Mouse (Mus musculus) kidney, embryonic 16.5 days (tissue): ENCODE measurements at regions not wholly inside any gene's neighbourhood (a gene's known extent, or its start where the extent isn't known, plus 50 kb on each side); places are given as distances from the start of the nearest gene placed in this dataset.

Experiments
- ATAC-seq: fragments of 200-750 bp; cut with Nextera tagmentation; 2 replicates; pipeline ENCODE4 v1.8.0; 2017; ENCODE audit warnings: moderate TSS enrichment; ENCODE audit not compliant: low FRiP score, low TSS enrichment
- H3K27ac ChIP-seq: fragments of 300-500 bp; sonication (generic); 2 replicates; pipeline ENCODE4 v1.5.1; 2014; ENCODE audit warnings: low read length
- H3K27me3 ChIP-seq: fragments of 300-500 bp; sonication (generic); 2 replicates; pipeline ENCODE4 v1.6.1; 2014; ENCODE audit warnings: low read length, control low read depth, mixed read lengths; ENCODE audit not compliant: insufficient read depth
- H3K36me3 ChIP-seq: fragments of 300-500 bp; sonication (generic); 2 replicates; pipeline ENCODE4 v1.6.1; 2014; ENCODE audit warnings: low read length, control low read depth, mixed read lengths; ENCODE audit not compliant: insufficient read depth
- H3K4me1 ChIP-seq: fragments of 300-500 bp; sonication (generic); 2 replicates; pipeline ENCODE4 v1.6.1; 2014; ENCODE audit warnings: low read length, control low read depth, mixed read lengths; ENCODE audit not compliant: insufficient read depth
- H3K4me2 ChIP-seq: fragments of 300-500 bp; sonication (generic); replicated peaks from 2 replicates; pipeline ENCODE4 v1.6.1; 2014; ENCODE audit warnings: low read depth, low read length
- H3K4me3 ChIP-seq: fragments of 300-500 bp; sonication (generic); 2 replicates; pipeline ENCODE4 v1.5.1; 2014; ENCODE audit warnings: mild to moderate bottlenecking, low read length
- H3K9ac ChIP-seq: fragments of 300-500 bp; sonication (generic); replicated peaks from 2 replicates; pipeline ENCODE4 v1.6.1; 2014; ENCODE audit warnings: low read length
- H3K9me3 ChIP-seq: fragments of 300-500 bp; sonication (generic); 2 replicates; pipeline ENCODE4 v1.6.1; 2016; ENCODE audit warnings: low read length, control low read depth
- WGBS: fragments of 180-500 bp; shearing (Covaris S2); extraction: QIAGEN DNeasy Blood & Tissue Kit; methylation state at CpG from one replicate; pipeline ENCODE4 v1.1.7; 2014; 5-methylcytosine and 5-hydroxymethylcytosine counted together

GRCm38 (mm10) chr1:163190841-163191240, 105.4 kb upstream of the Mroh9 start:
- Histone ChIP-seq H3K9ac (no peak overlapping the region), H3K27ac (no peak overlapping the region), H3K4me3 (no peak overlapping the region), H3K9me3 (no peaks in the 10 kb centered on the region), H3K4me1 (no peaks in the 10 kb centered on the region), H3K4me2 (no peak overlapping the region), H3K36me3 (no peaks in the 10 kb centered on the region), H3K27me3 (no peaks in the 10 kb centered on the region)
- WGBS = 83% methylated on average over 2 of the region's 2 CpGs
- ATAC-seq = no peak

GRCm38 (mm10) chr1:163181851-163182250, 96.4 kb upstream of the Mroh9 start:
- WGBS = 78% methylated on average over 2 of the region's 2 CpGs
- Histone ChIP-seq H3K9me3 (no peaks in the 10 kb centered on the region), H3K4me2 (no peak overlapping the region), H3K27me3 (no peaks in the 10 kb centered on the region), H3K9ac (no peak overlapping the region), H3K4me3 (no peak overlapping the region), H3K4me1 (no peaks in the 10 kb centered on the region), H3K27ac (no peak overlapping the region), H3K36me3 (no peaks in the 10 kb centered on the region)
- no peak for ATAC-seq

- Histone ChIP-seq H3K9ac (no peak overlapping the region), H3K27ac (no peak overlapping the region), H3K27me3 (no peaks in the 10 kb centered on the region), H3K4me1 (no peaks in the 10 kb centered on the region), H3K4me3 (no peak overlapping the region), H3K36me3 (no peaks in the 10 kb centered on the region), H3K4me2 (no peak overlapping the region), H3K9me3 (no peaks in the 10 kb centered on the region)
- no peak for ATAC-seq
- WGBS = 29% methylated on average over 3 of the region's 3 CpGs
Measured at GRCm38 (mm10) chr1:163177011-163177410, 91.5 kb upstream of the Mroh9 start.

- H3K4me2 ChIP-seq = no peak overlapping the region
- 0 out of 2 replicates have a peak, but pooled peaks cover 5% of the 10 kb centered on the region for H3K9me3 ChIP-seq
- H3K27ac ChIP-seq = no peak overlapping the region
- H3K4me1 ChIP-seq = no peaks in the 10 kb centered on the region
- no peak overlapping the region for H3K4me3 ChIP-seq
- no peak; the same call in 1 of the 2 replicates for ATAC-seq
- no peaks in the 10 kb centered on the region for H3K36me3 ChIP-seq
- H3K27me3 ChIP-seq = no peaks in the 10 kb centered on the region
- no peak overlapping the region for H3K9ac ChIP-seq
Measured at GRCm38 (mm10) chr1:163167051-163167450, 81.6 kb upstream of the Mroh9 start.

GRCm38 (mm10) chr1:163163636-163164035, 78.2 kb upstream of the Mroh9 start:
- no peaks in the 10 kb centered on the region for H3K27me3 ChIP-seq
- H3K4me3 ChIP-seq = no peak overlapping the region
- no peaks in the 10 kb centered on the region for H3K9me3 ChIP-seq
- H3K4me1 ChIP-seq = no peaks in the 10 kb centered on the region
- no peak overlapping the region for H3K4me2 ChIP-seq
- H3K36me3 ChIP-seq = no peaks in the 10 kb centered on the region
- 51% methylated on average over 2 of the region's 2 CpGs for WGBS
- ATAC-seq = no peak
- H3K9ac ChIP-seq = no peak overlapping the region
- no peak overlapping the region for H3K27ac ChIP-seq

- Histone ChIP-seq H3K27me3 (no peaks in the 10 kb centered on the region), H3K9me3 (no peaks in the 10 kb centered on the region), H3K4me2 (no peak overlapping the region), H3K4me3 (no peak overlapping the region), H3K36me3 (no peaks in the 10 kb centered on the region), H3K9ac (no peak overlapping the region), H3K4me1 (no peaks in the 10 kb centered on the region), H3K27ac (no peak overlapping the region)
- ATAC-seq = peak; percentile 46; the same call in 1 of the 2 replicates
- 26% methylated on average over 3 of the region's 3 CpGs for WGBS
Measured at GRCm38 (mm10) chr1:163159911-163160310, 74.4 kb upstream of the Mroh9 start.

- ATAC-seq = no peak
- Histone ChIP-seq H3K4me3 (no peak overlapping the region), H3K4me1 (no peaks in the 10 kb centered on the region), H3K4me2 (no peak overlapping the region), H3K27me3 (no peaks in the 10 kb centered on the region), H3K27ac (no peak overlapping the region), H3K9ac (no peak overlapping the region), H3K9me3 (no peaks in the 10 kb centered on the region), H3K36me3 (no peaks in the 10 kb centered on the region)
- WGBS = 56% methylated on average over 5 of the region's 5 CpGs
Measured at GRCm38 (mm10) chr1:163158491-163158890, 73.0 kb upstream of the Mroh9 start.

GRCm38 (mm10) chr1:163150203-163150855, 64.9 kb upstream of the Mroh9 start:
- H3K4me3 ChIP-seq = peak overlapping the region; percentile 21

GRCm38 (mm10) chr1:163146641-163147040, 61.2 kb upstream of the Mroh9 start:
- no peak overlapping the region for H3K9ac ChIP-seq
- no peaks in the 10 kb centered on the region for H3K36me3 ChIP-seq
- H3K27me3 ChIP-seq = no peaks in the 10 kb centered on the region
- H3K4me2 ChIP-seq = no peak overlapping the region
- no peak overlapping the region for H3K4me3 ChIP-seq
- H3K9me3 ChIP-seq = no peaks in the 10 kb centered on the region
- H3K27ac ChIP-seq = no peak overlapping the region
- no peaks in the 10 kb centered on the region for H3K4me1 ChIP-seq
- no peak for ATAC-seq
- WGBS = 70% methylated on average over 1 of the region's 1 CpGs

More at GRCm38 (mm10) chr1:163150203-163150855, 64.9 kb upstream of the Mroh9 start:
- peak overlapping the region; percentile 38 for H3K4me2 ChIP-seq
- H3K27ac ChIP-seq = no peak overlapping the region
- H3K9ac ChIP-seq = 0 out of 2 replicates have a peak overlapping the region, but pooled peaks have one; percentile 30
- H3K9me3 ChIP-seq = no peaks in the 10 kb centered on the region
- no peaks in the 10 kb centered on the region for H3K4me1 ChIP-seq
- H3K36me3 ChIP-seq = no peaks in the 10 kb centered on the region
- WGBS = 32% methylated on average over 13 of the region's 13 CpGs
- no peaks in the 10 kb centered on the region for H3K27me3 ChIP-seq
- peak; percentile 97 for ATAC-seq

- H3K27me3 ChIP-seq = no peaks in the 10 kb centered on the region
- 65% methylated on average over 1 of the region's 1 CpGs for WGBS
Measured at GRCm38 (mm10) chr1:163143113-163143512, 57.6 kb upstream of the Mroh9 start.

More at GRCm38 (mm10) chr1:163143113-163143512, 57.6 kb upstream of the Mroh9 start:
- H3K4me3 ChIP-seq = no peak overlapping the region
- no peaks in the 10 kb centered on the region for H3K9me3 ChIP-seq
- H3K4me1 ChIP-seq = no peaks in the 10 kb centered on the region
- no peak overlapping the region for H3K9ac ChIP-seq
- H3K4me2 ChIP-seq = no peak overlapping the region
- H3K36me3 ChIP-seq = no peaks in the 10 kb centered on the region
- ATAC-seq = no peak
- no peak overlapping the region for H3K27ac ChIP-seq
